Mouse (Mus musculus): ENCODE measurements around the gene Gm21663. TPM values are rescaled to one million over a fixed set of nuclear protein-coding genes. Genes with fewer than 3 reads are reported as not detected.
A peak's percentile ranks its signal among the peaks of the same experiment; 100 is the strongest.
"Not testable (repeated sequence)": the region's sequence is repeated elsewhere in the genome, so short reads cannot be mapped to it uniquely, and the experiment has no call there.

The Gm21663 gene
- polyA plus RNA-seq (2015; fragmentation: Nextera tagmentation; extraction: Ambion mirVana): not detected in 2 replicates

DNA sequence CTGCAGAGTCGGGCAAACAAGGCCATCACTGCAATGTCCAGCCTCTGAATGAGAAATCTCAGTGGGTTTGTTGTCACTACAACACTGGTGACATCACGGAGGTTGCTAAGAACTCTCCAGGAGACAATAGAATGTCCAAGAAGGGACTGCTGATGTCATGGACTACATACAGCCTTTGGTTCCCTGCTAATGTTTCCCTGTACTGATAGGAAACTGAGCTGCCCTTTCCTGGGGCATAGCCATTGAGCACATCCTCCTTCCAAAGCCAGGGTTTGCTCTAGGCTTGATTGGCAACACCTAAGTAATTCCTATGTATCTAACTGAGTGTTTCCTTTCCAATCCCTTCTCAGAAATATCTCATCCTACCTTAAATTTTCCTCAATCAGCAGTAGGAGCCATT is at the start of gene Gm21663:
Gene Gm21663 (minus strand): TSS at position 101 of the 400 bp plus-strand sequence.
- not testable (repeated sequence) for ATAC-seq (ENCODE audit: low FRiP score, low read depth); H3K4me3 ChIP-seq; H3K9ac ChIP-seq; H3K4me2 ChIP-seq; H3K27ac ChIP-seq (replicated peaks); H3K36me3 ChIP-seq; H3K9me3 ChIP-seq; H3K4me1 ChIP-seq (replicated peaks); H3K27me3 ChIP-seq
- WGBS: 68% methylated on average over 2 of the region's 2 CpGs

DNA sequence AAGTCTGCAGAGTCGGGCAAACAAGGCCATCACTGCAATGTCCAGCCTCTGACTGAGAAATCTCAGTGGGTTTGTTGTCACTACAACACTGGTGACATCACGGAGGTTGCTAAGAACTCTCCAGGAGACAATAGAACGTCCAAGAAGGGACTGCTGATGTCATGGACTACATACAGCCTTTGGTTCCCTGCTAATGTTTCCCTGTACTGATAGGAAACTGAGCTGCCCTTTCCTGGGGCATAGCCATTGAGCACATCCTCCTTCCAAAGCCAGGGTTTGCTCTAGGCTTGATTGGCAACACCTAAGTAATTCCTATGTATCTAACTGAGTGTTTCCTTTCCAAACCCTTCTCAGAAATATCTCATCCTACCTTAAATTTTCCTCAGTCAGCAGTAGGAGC is 46.4 kb upstream of the Gm21663 start, which contains the start of gene Gm21698:
Gene Gm21698 (minus strand): TSS at position 101 of the 400 bp plus-strand sequence.
- H3K4me1 ChIP-seq (replicated peaks); H3K9ac ChIP-seq; H3K9me3 ChIP-seq; H3K36me3 ChIP-seq; H3K27me3 ChIP-seq; H3K4me2 ChIP-seq; H3K27ac ChIP-seq (replicated peaks); H3K4me3 ChIP-seq; ATAC-seq (ENCODE audit: low FRiP score, low read depth): not testable (repeated sequence)
- WGBS: no CpG with 5 or more reads among the region's 3 CpGs

DNA sequence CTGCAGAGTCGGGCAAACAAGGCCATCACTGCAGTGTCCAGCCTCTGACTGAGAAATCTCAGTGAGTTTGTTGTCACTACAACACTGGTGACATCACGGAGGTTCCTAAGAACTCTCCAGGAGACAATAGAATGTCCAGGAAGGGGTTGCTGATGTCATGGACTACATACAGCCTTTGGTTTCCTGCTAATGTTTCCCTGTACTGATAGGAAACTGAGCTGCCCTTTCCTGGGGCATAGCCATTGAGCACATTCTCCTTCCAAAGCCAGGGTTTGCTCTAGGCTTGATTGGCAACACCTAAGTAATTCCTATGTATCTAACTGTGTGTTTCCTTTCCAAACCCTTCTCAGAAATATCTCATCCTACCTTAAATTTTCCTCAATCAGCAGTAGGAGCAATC is 30.4 kb upstream of the Gm21663 start, which contains the start of gene Gm21680:
Gene Gm21680 (minus strand): TSS at position 101 of the 400 bp plus-strand sequence.
- not testable (repeated sequence) for H3K4me3 ChIP-seq; H3K4me2 ChIP-seq; H3K36me3 ChIP-seq; H3K9me3 ChIP-seq; ATAC-seq (ENCODE audit: low FRiP score, low read depth); H3K27me3 ChIP-seq; H3K9ac ChIP-seq; H3K27ac ChIP-seq (replicated peaks); H3K4me1 ChIP-seq (replicated peaks)
- no CpG with 5 or more reads among the region's 2 CpGs for WGBS

DNA sequence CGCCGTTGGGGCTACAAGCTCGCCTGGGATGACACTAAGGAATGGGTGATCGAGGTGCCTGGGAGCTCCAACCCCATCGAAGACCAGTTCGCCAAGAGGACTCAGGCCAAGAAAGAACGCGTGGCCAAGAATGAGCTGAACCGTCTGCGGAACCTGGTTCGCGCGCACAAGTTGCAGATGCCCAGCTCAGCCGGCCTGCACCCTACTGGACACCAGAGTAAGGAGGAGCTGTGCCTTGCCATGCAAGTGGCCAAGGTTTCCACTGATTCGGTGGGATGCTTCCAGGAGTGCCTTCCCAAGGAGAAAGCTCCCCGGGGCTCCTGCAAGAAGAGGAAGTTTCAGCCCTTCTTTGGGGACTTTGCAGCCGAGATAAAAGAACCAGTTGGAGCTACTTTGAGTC is 14.9 kb upstream of the Gm21663 start:
- not testable (repeated sequence) for H3K27me3 ChIP-seq; H3K4me1 ChIP-seq (replicated peaks); H3K36me3 ChIP-seq; H3K27ac ChIP-seq (replicated peaks); H3K9me3 ChIP-seq; H3K9ac ChIP-seq
- ATAC-seq (ENCODE audit: low FRiP score, low read depth): 0 out of 2 replicates have a peak, but pooled peaks have one; percentile 34
- peak overlapping the region; percentile 47 for H3K4me2 ChIP-seq
- peak overlapping the region; percentile 25 for H3K4me3 ChIP-seq
- WGBS: 53% methylated on average over 17 of the region's 17 CpGs

DNA sequence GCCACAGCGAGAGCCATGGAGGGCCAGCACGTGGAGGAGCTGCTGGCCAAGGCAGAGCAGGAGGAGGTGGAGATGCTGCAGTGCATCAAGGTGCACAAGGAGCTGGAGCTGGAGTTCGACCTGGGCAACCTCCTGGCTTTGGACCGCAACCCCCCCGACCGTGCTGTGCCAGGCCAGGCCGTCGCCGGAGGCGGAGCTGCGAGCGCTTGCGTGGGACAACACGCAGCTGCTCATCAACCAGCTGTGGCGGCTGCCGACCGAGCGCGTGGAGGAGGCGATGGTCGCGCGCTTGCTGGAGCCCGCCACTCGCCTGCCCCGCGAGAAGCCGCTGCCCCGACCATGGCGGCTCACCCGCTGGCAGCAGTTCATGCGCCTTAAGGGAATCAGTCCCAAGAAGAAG is 14.4 kb upstream of the Gm21663 start:
- H3K27me3 ChIP-seq; H3K9ac ChIP-seq; H3K27ac ChIP-seq (replicated peaks); H3K4me1 ChIP-seq (replicated peaks); H3K36me3 ChIP-seq; H3K9me3 ChIP-seq: not testable (repeated sequence)
- Histone ChIP-seq H3K4me3 (peak overlapping the region; percentile 25), H3K4me2 (peak overlapping the region; percentile 47)
- ATAC-seq (ENCODE audit: low FRiP score, low read depth): peak; percentile 71; the same call in 1 of the 2 replicates
- 35% methylated on average over 32 of the region's 32 CpGs for WGBS

DNA sequence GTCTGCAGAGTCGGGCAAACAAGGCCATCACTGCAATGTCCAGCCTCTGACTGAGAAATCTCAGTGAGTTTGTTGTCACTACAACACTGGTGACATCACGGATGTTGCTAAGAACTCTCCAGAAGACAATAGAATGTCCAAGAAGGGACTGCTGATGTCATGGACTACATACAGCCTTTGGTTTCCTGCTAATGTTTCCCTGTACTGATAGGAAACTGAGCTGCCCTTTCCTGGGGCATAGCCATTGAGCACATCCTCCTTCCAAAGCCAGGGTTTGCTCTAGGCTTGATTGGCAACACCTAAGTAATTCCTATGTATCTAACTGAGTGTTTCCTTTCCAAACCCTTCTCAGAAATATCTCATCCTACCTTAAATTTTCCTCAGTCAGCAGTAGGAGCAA is 12.1 kb upstream of the Gm21663 start, which contains the start of gene Gm21671:
Gene Gm21671 (minus strand): TSS at position 101 of the 400 bp plus-strand sequence.
- H3K9ac ChIP-seq; ATAC-seq (ENCODE audit: low FRiP score, low read depth); H3K27me3 ChIP-seq; H3K4me1 ChIP-seq (replicated peaks); H3K4me3 ChIP-seq; H3K4me2 ChIP-seq; H3K36me3 ChIP-seq; H3K9me3 ChIP-seq; H3K27ac ChIP-seq (replicated peaks): not testable (repeated sequence)
- 89% methylated on average over 2 of the region's 2 CpGs for WGBS

DNA sequence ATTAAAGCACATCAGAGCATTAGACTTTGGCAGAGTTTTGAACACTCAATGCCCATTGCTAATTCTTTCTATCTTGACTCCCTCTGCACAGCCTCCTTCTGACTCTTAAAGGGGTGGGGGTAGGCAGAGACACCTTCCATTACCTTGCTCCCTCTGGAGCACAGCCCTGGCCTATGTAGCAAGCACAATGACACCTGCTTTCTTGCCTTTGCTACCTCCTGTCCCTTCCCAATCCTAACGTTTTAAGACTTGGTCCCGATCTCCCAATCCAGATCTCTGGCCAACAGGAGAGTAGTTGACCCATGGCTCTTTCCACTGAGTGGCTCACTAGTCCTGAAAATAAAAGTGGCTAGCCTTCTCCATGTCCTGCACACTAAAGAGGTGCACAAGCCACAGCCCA is 3.2 kb upstream of the Gm21663 start:
- not testable (repeated sequence) for H3K4me3 ChIP-seq; H3K4me2 ChIP-seq; H3K4me1 ChIP-seq (replicated peaks); H3K36me3 ChIP-seq; H3K27me3 ChIP-seq; ATAC-seq (ENCODE audit: low FRiP score, low read depth); H3K9me3 ChIP-seq; H3K27ac ChIP-seq (replicated peaks); H3K9ac ChIP-seq
- WGBS: 88% methylated on average over 2 of the region's 2 CpGs

DNA sequence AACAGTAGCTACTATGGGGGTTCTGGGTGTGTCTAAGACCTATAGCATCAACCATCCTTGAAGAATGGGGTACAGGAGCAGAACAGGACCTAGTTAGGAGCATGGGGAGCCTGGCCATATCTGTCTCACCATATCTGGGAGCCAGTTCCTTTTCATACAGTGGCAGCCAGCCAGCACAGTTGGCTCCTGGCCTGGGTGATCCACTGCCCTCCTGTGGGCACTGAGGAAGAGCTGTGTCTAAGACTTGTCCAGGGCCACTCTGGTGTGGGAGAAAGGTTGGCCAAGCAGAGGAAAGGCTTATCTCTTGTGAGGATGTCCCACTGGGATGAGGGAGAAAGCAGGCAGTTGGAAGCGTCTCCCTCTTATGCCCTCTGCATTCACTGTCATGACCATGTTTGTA is 50.9 kb downstream of the Gm21663 start:
- no peak for ATAC-seq (ENCODE audit: low FRiP score, low read depth)
- peaks cover 8% of the 10 kb centered on the region; the same call in 1 of the 2 replicates for H3K4me1 ChIP-seq (replicated peaks)
- no peaks in the 10 kb centered on the region for H3K36me3 ChIP-seq
- H3K4me2 ChIP-seq: no peak overlapping the region
- H3K27me3 ChIP-seq: no peaks in the 10 kb centered on the region
- H3K27ac ChIP-seq (replicated peaks): no peak overlapping the region
- no peak overlapping the region for H3K9ac ChIP-seq
- H3K9me3 ChIP-seq: no peaks in the 10 kb centered on the region
- WGBS: 86% methylated on average over 1 of the region's 1 CpGs
- H3K4me3 ChIP-seq: no peak overlapping the region

DNA sequence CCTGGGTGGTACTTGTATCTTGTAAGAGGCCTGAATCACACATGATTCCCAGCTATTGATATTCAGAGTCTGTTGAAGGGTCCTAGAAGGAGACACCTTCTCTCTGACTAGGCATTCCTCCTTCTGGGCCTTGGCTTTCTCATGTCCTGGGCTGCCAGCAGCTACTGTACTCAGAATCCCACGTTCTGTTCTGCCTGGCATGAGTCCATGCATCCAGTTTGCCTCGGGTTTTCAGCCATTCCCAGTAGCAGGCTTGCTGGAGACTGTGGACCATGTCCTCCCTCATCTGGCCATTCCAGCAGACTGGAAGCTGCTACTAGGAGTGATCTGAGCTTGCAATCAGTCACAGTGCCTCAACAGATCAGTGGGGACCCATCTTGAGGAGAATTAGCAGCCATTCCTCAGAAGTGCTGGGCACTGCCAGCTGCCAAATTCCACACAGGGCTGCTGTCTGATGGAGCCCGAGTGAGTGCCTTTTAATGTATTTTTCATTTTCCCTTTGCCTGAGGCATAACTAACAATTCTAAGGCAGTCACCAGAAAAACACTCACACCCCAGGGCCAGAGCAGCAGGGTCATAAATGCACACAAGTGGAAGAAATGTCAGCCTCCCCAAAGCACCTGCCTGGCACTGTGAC is 52.3 kb downstream of the Gm21663 start:
- no peak overlapping the region for H3K27ac ChIP-seq (replicated peaks)
- peak; percentile 65; the same call in 1 of the 2 replicates for ATAC-seq (ENCODE audit: low FRiP score, low read depth)
- no peak overlapping the region for H3K4me2 ChIP-seq

DNA sequence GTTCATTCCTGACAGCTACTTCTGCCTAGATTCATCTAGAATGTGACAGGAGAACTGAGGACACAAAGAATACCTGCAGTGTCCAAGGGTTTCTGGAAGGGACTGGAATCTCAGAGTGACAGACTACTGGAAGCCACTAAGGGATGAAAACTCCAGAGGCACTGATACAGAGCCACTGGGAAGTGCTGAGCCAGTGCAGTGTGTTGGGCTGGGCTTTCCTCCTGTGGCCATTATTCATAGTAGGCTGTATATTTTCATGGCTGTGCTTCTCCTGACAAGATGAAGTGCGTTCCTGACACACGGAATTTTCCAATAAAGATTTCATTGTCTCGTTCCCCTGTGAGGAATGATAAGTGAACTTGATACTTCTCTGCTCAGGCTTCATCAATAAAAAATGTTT is 55.5 kb downstream of the Gm21663 start:
- no peak for ATAC-seq (ENCODE audit: low FRiP score, low read depth)
- H3K9ac ChIP-seq: no peak overlapping the region
- H3K4me2 ChIP-seq: no peak overlapping the region
- H3K4me3 ChIP-seq: no peak overlapping the region
- H3K4me1 ChIP-seq (replicated peaks): peaks cover 8% of the 10 kb centered on the region; the same call in 1 of the 2 replicates
- H3K27ac ChIP-seq (replicated peaks): no peak overlapping the region
- H3K27me3 ChIP-seq: no peaks in the 10 kb centered on the region
- H3K9me3 ChIP-seq: no peaks in the 10 kb centered on the region
- H3K36me3 ChIP-seq: no peaks in the 10 kb centered on the region
- 63% methylated on average over 3 of the region's 3 CpGs for WGBS

More for the DNA sequence above, 52.3 kb downstream of the Gm21663 start:
- Histone ChIP-seq H3K9ac (no peak overlapping the region), H3K4me1 (replicated peaks) (peaks cover 8% of the 10 kb centered on the region; the same call in 1 of the 2 replicates), H3K9me3 (no peaks in the 10 kb centered on the region), H3K36me3 (no peaks in the 10 kb centered on the region), H3K4me3 (no peak overlapping the region), H3K27me3 (no peaks in the 10 kb centered on the region)
- WGBS: 27% methylated on average over 3 of the region's 3 CpGs
